Mouse (Mus musculus): ENCODE data around the gene Ccl1.

Gene Ccl1

DNA sequence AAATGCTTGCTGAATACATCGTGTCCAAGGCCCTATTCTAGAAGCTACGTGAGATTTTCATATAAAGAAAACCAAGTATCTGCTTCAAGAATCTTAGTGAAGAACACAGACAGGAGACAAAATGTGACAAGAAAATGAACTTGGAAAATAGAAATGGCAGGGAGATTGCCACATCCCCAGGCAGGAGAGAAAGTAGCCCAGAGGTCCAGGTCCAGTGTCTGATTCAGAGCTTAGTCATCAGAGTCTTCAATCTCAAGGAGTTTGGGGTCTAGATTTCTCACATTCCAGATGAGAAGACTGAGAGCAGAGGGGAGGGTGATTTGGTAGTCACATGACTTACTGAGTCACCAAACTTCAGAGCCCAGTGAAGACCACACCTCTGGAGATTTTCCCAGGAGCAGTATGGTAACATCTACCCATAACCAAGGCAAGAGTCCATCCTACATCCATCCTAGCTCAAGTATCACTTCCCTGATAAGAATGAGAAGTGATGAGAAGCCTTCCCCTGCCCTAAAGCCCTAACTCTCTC is 98.5 kb downstream of the Ccl1 start:
- DNase-seq (ENCODE audit: low read depth in 2 of 2, low spot score in 2 of 2), result no peak

DNA sequence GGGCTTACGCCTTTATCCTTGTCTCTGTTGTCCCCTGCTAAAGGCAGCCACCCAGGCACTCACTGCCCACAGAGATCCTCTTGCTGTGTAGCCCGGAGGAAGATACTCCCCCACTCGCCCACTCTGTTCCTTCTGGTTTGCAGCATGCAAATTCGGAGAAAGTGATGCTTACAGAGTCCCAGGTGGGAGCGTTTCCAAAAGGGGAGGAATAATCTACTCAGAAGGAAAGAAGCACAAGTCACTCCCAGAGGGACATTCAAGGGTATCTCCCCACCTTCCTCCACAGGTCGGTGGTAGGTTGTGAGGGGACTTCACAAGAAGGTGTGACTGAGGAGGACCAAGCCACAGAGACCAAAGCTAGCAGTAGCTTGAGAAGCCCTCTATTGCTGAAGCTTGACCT is 100.3 kb downstream of the Ccl1 start:
- DNase-seq (ENCODE audit: low read depth in 2 of 2, low spot score in 2 of 2), result no peak

DNA sequence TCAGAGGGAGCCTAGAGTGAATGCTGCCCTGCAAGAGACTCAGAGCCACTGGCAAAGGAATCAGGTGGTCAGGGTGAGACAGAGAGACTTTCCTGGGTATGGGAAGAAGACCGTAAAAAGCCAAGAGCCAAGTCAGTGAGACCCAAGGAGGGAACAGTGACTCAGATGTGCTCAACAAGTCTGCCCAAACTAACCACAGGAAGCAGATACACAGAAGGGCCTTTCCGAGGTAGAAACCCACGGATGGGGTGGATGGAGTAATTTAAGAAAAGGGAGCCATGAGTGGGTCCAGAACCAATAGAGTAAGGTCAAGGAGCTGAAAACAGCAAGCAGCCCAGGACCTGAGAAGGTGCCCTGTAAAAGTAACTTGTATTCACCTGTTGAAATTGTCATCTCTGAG is 101.8 kb downstream of the Ccl1 start:
- no peak for DNase-seq (ENCODE audit: low read depth in 2 of 2, low spot score in 2 of 2)

DNA sequence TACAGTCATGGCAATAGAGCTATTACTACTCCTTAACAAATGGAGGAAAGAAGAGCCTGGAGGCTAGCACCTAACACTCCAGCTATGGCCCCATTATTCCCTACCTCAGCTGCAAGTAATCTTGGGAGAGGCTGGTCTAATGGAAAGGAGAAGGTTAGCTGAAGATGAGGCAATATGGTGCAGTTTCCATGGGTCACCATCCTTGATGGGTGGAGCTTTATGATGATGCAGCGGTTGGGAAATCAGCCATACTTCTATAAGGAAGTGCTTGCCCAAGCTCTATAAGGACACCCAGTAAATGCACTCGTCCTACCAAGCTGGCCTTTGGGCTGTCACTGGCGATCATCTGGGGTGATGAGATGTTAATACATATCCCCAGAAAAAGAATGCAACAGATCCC is 107.7 kb downstream of the Ccl1 start:
- DNase-seq (ENCODE audit: low read depth in 2 of 2, low spot score in 2 of 2), result no peak

DNA sequence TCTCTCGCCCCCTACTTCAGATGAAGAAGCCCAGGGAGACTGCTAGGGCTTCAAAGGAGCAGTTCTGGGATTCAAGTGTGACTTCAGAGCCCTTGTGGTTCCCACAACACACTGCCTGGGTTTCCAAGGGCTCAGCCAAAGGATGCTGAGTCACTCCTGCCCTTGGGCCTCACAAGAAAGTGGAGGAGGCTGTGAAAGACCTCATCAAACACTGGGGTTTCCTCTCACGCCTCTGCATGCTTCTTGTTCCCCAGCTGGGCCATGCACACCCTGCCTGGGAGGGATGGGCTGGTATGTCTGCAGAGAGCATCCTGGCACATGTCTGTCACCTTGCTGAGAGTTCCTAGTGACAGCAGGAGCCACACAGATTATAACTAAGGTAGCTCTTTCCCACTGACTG is 110.5 kb downstream of the Ccl1 start:
- no peak for DNase-seq (ENCODE audit: low read depth in 2 of 2, low spot score in 2 of 2)

DNA sequence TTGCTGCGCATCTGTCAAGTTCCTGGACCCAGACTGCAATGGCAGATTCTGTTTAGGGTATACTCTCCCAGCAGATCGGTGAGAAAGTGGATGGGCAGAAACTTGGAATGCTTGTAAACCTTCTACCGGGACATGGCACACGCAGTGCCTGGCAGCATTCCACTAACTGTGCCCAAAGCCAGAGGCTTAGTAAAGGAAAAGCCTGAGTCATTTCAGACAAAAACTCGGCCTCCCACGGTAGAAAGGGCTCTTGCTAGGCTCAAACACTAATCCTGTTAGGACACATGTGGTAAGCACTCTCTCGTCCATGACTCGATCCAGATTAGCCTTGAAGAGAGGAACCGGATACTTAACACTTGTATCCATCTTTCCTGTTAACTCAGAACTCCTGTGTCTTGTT is 111.7 kb downstream of the Ccl1 start:
- no peak for DNase-seq (ENCODE audit: low read depth in 2 of 2, low spot score in 2 of 2)

DNA sequence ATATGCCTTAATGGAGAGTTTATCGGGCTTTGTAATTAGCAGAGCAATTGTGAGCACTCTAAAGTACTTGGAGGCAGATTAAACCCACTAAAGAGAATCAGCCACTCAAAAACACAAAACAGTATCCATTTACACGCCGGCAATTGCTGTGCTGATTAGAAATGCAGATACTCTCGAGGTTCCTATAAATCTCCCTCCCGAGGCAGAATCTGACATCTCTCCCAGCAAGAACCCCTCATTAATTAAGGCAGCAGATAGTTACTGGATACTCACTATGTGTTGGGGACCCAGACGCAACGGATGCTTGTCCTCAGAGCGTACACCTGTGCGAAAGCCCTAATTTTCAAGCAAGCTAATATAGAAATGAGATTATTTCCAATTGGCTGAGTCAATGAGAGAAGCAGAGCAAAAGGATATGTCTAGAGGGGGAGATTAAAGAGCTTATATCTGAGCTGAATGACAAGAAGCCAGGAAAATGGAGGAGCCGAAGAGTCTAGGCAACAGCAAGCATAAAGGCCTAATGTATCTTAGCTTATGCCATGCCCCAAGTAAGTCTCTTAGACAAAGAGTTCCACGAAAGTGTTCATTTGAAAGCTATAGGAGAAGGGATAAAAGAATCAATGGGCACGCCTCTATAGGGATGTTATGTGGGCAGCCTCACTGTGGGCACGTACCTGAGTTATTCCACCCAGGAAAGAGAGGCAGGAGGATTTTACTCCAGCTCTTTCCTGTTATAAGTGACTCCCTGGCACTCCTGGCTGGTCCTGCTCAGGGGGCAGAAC is 115.5 kb downstream of the Ccl1 start:
- DNase-seq (ENCODE audit: low read depth in 2 of 2, low spot score in 2 of 2), result no peak

DNA sequence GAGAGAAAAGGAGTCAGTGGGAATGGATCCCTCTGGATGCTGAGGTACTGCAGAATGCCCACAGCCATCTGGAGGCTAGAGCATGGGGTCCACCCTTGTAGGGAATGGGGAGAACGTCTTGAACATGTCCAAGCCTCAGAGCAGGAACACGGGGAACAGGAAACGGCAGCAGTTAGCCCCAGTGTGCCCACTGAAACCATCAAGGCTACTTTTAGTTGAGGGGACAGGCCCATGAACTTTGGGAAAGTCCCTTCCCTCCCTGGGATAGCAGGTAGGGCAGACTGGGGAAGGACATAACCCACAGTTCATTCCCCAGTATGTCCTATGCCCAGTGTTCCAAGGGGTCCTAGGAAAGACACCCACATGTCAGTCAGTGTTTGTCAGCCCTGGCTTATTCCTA is 119.8 kb downstream of the Ccl1 start:
- no peak for DNase-seq (ENCODE audit: low read depth in 2 of 2, low spot score in 2 of 2)

DNA sequence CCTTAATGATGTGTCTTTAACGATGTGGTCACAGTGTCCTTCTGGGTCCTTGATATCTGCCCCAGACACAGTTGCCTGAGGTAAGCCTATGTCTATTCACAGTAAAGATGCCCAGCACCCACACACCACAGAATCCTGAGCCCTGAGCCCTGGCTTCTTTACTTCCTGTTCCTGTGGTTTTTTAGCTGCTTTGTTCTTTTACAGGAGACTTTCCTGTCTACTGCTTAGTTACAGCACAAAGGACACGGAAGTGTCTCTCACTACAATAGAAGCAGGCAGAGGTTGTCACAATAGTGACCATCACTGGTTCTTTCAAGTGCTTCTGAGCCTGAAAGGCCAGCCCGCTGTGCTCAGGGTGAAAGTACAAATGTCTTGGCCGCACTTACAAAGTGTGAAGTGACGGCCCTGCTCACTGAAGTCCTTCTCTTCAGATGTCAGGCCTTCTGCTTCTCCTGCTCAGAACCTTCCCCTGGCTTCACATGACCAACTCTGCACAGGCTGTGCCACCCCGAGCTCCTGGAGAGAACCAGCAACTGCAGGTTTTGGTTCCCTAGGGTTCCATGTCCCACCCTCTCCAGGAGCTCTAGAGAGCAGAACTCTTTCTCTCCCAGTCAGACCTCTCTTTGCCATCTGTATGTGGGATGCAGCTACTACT is 122.1 kb downstream of the Ccl1 start:
- peak; percentile 16 to 43 for DNase-seq (ENCODE audit: low read depth in 2 of 2, low spot score in 2 of 2)

DNA sequence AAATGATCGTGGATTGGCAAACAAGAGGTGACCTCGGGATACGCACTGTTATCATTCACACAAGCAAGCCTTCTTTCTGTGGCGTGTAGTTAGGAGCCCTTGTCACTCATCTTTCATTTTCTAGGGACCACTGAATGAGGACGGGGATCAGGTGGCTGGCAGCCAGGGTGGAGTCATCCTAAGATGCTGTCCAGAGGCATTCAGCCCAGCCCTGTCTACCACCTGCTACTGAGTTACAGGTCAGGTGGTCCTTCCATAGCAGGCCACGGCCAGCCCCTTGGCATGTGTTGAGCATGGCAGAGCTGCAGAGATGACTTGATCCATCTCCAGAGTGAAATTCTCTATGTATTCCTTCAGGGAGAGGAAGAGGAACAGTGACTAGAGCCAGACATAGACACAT is 123.1 kb downstream of the Ccl1 start:
- DNase-seq (ENCODE audit: low read depth in 2 of 2, low spot score in 2 of 2), result no peak

DNA sequence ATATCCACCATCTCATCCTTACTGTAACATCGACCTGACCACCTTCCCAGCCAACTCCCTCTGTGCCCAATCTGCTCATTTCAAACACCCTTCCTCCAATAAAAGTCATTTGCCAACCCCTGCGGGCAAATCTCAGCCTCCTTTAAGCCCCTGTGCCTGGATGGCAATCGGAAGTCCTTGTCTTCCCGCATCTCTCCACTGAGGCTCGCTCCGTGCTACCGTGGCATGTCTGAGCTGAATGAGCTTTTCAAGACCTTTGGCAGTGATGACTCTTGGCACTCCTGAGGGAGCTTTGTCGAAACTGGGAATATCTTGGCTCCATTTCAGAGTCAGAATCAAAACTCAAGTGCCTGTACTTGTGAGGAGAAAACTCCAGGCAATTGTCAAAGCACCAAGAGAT is 124.2 kb downstream of the Ccl1 start:
- DNase-seq (ENCODE audit: low read depth in 2 of 2, low spot score in 2 of 2), result no peak

DNA sequence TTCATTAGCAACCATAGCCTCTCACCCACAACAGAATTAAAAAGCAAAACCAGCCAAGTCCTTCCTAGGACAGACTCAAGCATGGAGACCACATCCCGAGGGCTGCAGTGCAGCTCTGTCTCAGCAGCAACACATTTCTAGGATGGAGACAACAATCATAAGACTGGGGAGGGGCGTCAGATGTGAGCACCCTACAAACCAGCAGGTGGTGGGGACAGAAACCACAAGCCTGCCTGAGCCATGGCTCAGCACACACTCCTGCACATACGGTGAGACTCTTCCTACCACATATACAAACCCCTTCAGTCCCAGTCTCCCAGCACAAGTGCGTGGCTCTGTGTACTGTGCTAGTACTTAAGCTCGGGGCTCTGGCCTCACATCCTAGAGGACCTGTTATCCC is 127.3 kb downstream of the Ccl1 start:
- DNase-seq (ENCODE audit: low read depth in 2 of 2, low spot score in 2 of 2), result no peak

DNA sequence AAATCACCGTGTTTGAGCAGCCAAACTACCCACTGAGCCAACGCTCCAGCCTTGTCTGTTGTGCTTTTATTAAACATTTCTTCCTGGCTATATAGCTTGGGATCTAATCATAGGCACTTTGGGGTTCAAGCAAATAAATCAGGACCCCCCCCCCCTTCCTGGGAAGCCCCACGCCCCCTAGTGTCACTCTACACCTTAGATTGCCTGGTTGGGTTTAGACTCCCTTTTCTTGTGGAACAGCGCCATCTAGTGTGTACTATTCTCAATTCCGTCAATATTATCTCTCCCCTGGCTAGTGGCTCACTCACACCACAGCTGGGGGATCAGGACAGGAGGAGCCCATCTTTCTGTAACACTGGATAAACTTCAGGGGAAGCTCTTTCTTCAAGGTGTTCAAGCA is 127.8 kb downstream of the Ccl1 start:
- DNase-seq (ENCODE audit: low read depth in 2 of 2, low spot score in 2 of 2), result peak; percentile 16 to 49

DNA sequence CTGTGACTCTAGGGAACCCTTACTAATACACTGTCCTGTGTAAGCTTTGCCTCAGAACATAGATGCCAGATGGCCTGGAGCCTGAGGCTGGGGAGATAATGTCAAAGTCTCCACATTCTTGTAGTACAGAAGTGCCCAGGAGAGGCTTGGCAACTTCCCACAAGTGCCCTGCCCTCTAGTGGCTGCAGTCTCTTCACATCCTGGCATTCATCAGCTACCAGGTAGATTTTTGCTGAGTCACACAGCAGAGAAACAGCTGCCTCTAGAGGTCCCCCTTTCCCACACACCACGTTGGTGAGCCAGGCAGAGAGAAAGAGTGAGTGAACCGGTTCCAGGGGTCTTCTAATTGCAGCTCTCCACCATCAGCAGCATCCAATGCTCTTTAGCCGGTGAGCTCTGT is 130.7 kb downstream of the Ccl1 start:
- peak in 1 of 2 experiments; percentile 17 for DNase-seq (ENCODE audit: low read depth in 2 of 2, low spot score in 2 of 2)

DNA sequence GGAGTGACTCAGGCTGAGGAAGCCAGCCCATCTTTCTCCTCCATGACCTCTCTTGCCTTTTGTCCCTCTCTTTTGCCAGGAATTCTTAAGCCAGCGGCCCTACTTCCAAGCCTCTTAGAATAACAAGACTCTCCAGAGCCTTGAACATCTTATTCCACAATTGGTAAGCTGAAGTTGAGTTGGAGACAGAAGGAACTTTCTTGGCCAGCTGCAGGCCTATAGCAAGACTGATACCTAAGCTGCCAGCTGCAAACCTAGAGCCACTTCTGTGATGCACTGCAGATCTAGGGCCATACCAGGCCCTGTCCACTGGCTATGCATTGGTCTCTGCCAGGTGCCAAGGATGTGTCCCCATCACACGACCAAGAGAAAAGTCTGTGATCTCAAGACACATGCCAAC is 132.0 kb downstream of the Ccl1 start:
- DNase-seq (ENCODE audit: low read depth in 2 of 2, low spot score in 2 of 2), result no peak

DNA sequence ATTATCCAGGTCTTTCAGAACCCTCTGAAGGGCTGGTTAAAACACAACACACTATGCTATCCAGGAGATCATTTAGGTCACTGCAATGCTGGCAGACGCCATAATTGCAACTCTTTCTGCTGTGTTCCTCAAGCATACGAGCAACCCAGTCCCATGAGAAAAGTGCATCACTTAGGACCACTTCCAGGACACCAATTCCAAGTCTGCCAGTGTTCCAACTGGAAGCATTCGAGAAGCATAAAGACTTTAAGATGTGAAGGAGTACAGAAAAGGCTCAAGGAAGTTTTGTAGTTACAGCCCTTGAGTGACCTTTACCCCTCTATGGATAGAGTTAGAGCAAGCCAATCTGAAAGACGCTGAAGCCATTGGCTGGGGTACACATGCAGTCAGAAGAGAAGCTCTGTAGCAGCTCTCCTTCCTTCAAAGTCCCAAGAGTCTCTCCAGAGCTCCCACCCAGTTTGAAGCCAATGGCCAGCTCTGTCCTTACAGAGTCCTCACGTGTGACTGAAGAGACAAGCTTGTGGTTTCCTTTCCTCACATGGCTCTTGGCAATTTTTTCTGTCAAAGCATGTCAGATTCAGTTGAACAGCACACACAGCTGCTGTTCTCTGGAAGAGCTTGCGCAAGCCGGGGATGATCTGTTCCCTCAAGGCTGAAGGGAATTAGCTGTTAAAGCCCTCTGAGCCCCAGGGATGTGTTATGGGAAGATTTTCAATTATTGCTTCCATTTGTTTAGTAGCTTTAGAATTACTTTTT is 134.0 kb downstream of the Ccl1 start:
- DNase-seq (ENCODE audit: low read depth in 2 of 2, low spot score in 2 of 2), result no peak

DNA sequence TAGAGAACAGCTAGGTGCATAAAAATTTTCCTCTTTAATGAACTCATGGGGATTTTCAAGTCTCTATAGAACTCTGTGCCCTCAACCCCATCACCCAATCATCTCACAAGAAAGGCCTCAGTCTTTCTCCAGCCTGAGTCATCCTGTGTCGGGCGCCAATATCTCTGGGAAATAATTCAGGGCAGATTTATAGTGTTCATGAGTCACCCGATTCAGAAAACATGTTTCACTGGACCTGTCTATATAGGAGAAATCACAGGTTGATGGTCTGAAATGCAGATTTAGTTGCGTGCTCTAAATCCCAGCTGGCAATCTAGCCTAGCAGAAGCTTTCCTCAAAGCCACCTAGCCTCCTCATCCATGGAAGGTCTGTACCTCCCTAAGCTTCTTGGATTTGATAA is 136.0 kb downstream of the Ccl1 start:
- DNase-seq (ENCODE audit: low read depth in 2 of 2, low spot score in 2 of 2), result no peak

DNA sequence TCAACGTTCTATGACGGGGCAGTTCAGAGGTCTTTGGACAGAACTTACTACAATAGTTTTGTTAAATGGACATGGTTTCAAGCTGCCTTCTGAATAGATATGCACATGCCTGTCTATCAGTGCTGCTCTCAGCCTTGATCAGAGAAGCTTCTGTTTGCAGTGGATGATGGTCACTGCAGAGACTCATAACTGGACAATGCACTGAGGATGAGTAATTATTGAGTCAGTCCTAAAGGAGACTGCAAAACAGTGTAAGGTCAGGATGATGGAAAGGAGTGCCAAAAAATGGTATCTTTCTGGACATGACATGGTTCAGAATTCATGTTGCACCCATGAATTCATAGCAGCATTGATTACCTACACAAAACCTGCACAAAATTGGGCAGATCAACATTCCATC is 137.2 kb downstream of the Ccl1 start:
- DNase-seq (ENCODE audit: low read depth in 2 of 2, low spot score in 2 of 2), result no peak

DNA sequence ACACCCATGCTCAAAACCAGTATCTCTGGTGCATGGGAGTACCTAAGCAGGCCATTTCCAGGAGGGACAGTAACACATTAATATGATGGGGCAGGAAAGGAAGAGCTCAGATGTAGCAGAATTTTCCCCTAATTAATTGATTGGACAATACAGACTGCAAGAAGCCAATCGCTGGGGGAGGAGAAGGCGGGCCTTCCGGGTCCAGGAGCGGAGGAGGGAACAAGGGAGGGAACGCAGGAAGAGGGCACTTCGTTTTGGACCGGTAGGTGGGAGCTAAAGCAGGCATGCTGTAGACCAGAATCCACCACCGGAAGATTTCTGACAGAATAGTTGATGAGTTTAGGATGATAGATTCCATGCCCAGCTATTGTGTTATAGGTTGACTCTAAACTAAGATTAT is 142.2 kb downstream of the Ccl1 start:
- no peak for DNase-seq (ENCODE audit: low read depth in 2 of 2, low spot score in 2 of 2)

DNA sequence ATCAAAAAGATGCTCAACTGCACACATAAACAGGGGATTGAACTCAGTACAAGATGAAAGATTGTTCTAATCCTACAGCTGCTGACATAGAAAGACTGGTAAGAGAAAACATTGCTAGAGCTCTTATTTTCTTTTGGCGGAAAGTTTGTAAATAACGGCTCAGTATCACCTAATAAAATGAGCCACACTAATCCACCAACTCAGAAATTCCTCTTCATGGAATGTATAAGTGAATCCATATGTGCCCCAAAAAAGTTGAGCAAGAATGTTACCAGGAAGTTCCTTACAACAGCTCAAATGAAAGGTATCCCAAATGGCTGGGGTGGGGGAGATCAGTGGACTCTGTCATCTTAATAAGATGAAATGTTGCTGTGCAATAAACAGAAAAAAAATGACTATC is 146.4 kb downstream of the Ccl1 start:
- no peak for DNase-seq (ENCODE audit: low read depth in 2 of 2, low spot score in 2 of 2)

DNA sequence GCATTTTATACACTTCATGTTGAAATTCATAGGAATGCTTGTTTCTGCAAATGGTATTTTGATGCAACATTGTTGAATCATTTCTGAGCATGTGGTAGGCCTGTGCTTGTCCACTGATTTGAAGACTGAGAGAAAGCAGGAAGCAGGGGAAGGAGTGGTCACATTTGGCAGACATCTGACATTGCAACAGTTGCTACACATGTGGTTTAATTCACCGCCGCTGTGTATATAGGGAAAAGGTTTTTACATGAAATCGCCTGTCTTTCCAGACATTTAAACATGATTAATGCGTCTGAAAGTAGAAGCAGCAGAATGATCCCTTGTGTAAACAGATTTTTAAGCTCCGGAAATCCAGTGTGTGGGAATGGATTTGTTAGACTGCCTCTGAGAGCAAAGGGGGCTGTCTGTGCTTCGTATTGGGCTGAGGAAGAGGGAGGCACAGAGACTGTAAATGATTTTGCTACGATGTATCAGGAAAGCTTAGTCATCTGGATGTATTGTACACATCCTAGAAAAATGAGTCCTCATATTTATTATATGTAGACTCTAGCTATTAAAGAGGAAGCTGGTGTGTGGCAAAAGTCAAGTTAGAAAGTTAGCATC is 165.9 kb downstream of the Ccl1 start:
- DNase-seq (ENCODE audit: low read depth in 2 of 2, low spot score in 2 of 2), result no peak

DNA sequence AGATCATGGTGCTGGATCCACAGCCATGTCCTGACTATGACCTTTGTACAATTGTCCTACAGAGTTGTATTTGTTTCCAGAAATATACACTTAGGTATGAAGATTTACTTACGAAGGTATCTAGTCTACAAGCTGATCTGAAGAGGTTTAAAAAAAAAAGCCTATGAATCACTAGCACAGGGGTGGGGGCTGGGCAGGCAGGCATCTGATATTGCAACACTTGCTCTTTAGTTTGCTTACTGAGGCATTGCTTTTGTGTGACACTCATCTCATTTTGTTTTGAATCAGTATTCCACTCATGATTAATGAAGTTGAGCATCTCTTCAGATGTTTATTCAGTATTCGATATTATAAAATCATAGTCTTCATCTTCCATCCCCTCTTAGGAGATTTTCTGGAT is 169.3 kb downstream of the Ccl1 start:
- no peak for DNase-seq (ENCODE audit: low read depth in 2 of 2, low spot score in 2 of 2)

Measured in CD8-positive naive resting alpha-beta T cell, adult 2 months (primary cell).